ENCODE assay signal across 23 mouse cellular contexts in the genomic region with DNA sequence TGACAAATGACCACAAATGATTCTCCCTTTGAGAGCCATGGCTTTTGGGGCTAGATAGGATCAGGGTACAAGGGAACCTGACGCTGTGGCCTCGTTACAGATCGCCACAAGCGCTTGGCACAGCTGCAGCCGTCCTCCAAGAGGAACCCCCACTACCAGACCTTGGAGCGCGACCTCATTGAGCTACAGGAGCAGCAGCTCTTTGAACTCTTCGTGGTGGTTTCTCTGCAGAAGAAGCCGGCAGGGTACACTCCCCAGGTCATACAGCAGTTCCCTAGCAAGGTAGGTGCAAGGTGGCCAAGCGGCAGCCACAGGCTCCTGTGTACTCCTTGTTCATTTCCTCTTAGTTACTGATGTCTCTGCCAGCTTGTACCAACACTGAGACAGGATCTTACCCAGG. TPM values are rescaled to one million over a fixed set of nuclear protein-coding genes. Genes with fewer than 3 reads are reported as not detected.
DNase-seq lines count a peak whose midpoint lies in the region; ATAC-seq lines count a peak whose summit lies in the region.
"Had no signal": no experiment of that assay in that cellular context is flagged by ENCODE, and none has a peak within 500 bp of the region (broad histone marks: within the 10 kb centered on the region; RNA-seq: fewer than 3 reads in every experiment).

No protein-coding gene starts in this region.

- H3K9ac ChIP-seq in hindbrain, embryonic 12.5 days: no peak overlapping the region
- H3K9ac ChIP-seq in hindbrain, embryonic 16.5 days (ENCODE audit: low read depth, low read length): no peak overlapping the region
- H3K9ac ChIP-seq: forebrain, embryonic 13.5 days; hindbrain, embryonic 14.5 days had no signal

- peak; percentile 63 for DNase-seq in thymus, postnatal 0 days (ENCODE audit: low spot score)
- peak; percentile 31 to 52 for DNase-seq in thymus, postnatal 36 days
- no peak for DNase-seq in kidney, adult 18-20 months
- DNase-seq: adrenal gland, adult 2 months; adrenal gland, postnatal 14 days; cerebellum, adult 11 months; cerebellum, adult 2 months; cerebellum, adult 9-11 months; cerebellum, postnatal 25 days; gastrocnemius, postnatal 10 days; gastrocnemius, postnatal 36 days; heart, adult 11 months; heart, postnatal 36 days had no signal

- H3K4me3 ChIP-seq in hindbrain, embryonic 12.5 days: no peak overlapping the region
- no peak overlapping the region for H3K4me3 ChIP-seq in hindbrain, embryonic 16.5 days (ENCODE audit: low read length)
- H3K4me3 ChIP-seq: forebrain, embryonic 10.5 days; forebrain, embryonic 13.5 days; hindbrain, embryonic 10.5 days had no signal

- no peaks in the 10 kb centered on the region for H3K9me3 ChIP-seq in hindbrain, embryonic 12.5 days (replicated peaks)
- no peaks in the 10 kb centered on the region for H3K9me3 ChIP-seq in hindbrain, embryonic 16.5 days (ENCODE audit: control insufficient read depth, low read length)
- H3K9me3 ChIP-seq: forebrain, embryonic 10.5 days; hindbrain, embryonic 10.5 days had no signal

- no peaks in the 10 kb centered on the region for H3K36me3 ChIP-seq in hindbrain, embryonic 12.5 days
- no peaks in the 10 kb centered on the region for H3K36me3 ChIP-seq in hindbrain, embryonic 16.5 days (ENCODE audit: control insufficient read depth, insufficient read depth, low read length)
- H3K36me3 ChIP-seq: forebrain, embryonic 10.5 days had no signal

- H3K27ac ChIP-seq in hindbrain, embryonic 12.5 days: no peak overlapping the region
- H3K27ac ChIP-seq in hindbrain, embryonic 16.5 days (ENCODE audit: low read depth, low read length): no peak overlapping the region
- H3K27ac ChIP-seq: forebrain, embryonic 10.5 days; forebrain, embryonic 13.5 days; hindbrain, embryonic 10.5 days; hindbrain, embryonic 14.5 days had no signal

- ATAC-seq in granulocyte monocyte progenitor cell, adult 5-6 weeks (replicated peaks; ENCODE audit: poor library complexity, severe bottlenecking): peak; percentile 30; the same call in 1 of the 2 replicates
- ATAC-seq in hindbrain, embryonic 12.5 days (ENCODE audit: low FRiP score): no peak
- ATAC-seq in hindbrain, embryonic 16.5 days: no peak
- ATAC-seq: CD4-positive, CD25-positive, alpha-beta regulatory T cell, adult 4 months; forebrain, embryonic 13.5 days; forebrain, embryonic 16.5 days had no signal

- H3K4me2 ChIP-seq in hindbrain, embryonic 12.5 days (replicated peaks): no peak overlapping the region
- no peak overlapping the region for H3K4me2 ChIP-seq in hindbrain, embryonic 16.5 days (ENCODE audit: low read length)
- H3K4me2 ChIP-seq: forebrain, embryonic 13.5 days; heart, embryonic 11.5 days; hindbrain, embryonic 14.5 days had no signal

- peaks cover 6% of the 10 kb centered on the region for H3K4me1 ChIP-seq in hindbrain, embryonic 12.5 days
- H3K4me1 ChIP-seq in hindbrain, embryonic 16.5 days (ENCODE audit: control insufficient read depth, insufficient read depth, low read depth, low read length): no peaks in the 10 kb centered on the region; the same call in 1 of the 2 replicates

- WGBS in hindbrain, embryonic 12.5 days: 82% methylated on average over 10 of the region's 10 CpGs
- 87% methylated on average over 10 of the region's 10 CpGs for WGBS in hindbrain, embryonic 16.5 days

- H3K27me3 ChIP-seq in hindbrain, embryonic 12.5 days: no peaks in the 10 kb centered on the region
- H3K27me3 ChIP-seq in hindbrain, embryonic 16.5 days (replicated peaks; ENCODE audit: control insufficient read depth, insufficient read depth, low read length): no peaks in the 10 kb centered on the region
- H3K27me3 ChIP-seq: forebrain, embryonic 13.5 days had no signal

RNA-seq across cellular contexts. Expression of gene Bcas2, which starts 22.5 kb away (rescaled TPM):
- 89.9 and 107 TPM in 2 replicates for total RNA-seq in granulocyte monocyte progenitor cell, adult 5-6 weeks (2014; fragmentation: Nextera tagmentation)
- 136 and 172 TPM in 2 replicates for total RNA-seq in granulocyte monocyte progenitor cell, adult 5-6 weeks (2017)
- polyA plus RNA-seq in thymus, postnatal 0 days (2015; fragmentation: Nextera tagmentation; extraction: Ambion mirVana): 168 and 172 TPM in 2 replicates
- polyA plus RNA-seq in hindbrain, embryonic 12.5 days (2016; fragmentation: Nextera tagmentation; extraction: Ambion mirVana): 226 and 235 TPM in 2 replicates
- polyA plus RNA-seq in hindbrain, embryonic 16.5 days (2015; fragmentation: Nextera tagmentation; extraction: Ambion mirVana): 200 and 203 TPM in 2 replicates

RNA-seq across cellular contexts. Expression of gene Dennd2c, which starts 46.5 kb away (rescaled TPM):
- total RNA-seq in granulocyte monocyte progenitor cell, adult 5-6 weeks (2014; fragmentation: Nextera tagmentation): 0.94 and 4.1 TPM in 2 replicates
- total RNA-seq in granulocyte monocyte progenitor cell, adult 5-6 weeks (2017): 0.82 and 1.5 TPM in 2 replicates
- polyA plus RNA-seq in thymus, postnatal 0 days (2015; fragmentation: Nextera tagmentation; extraction: Ambion mirVana): 7.4 and 7.8 TPM in 2 replicates
- polyA plus RNA-seq in hindbrain, embryonic 12.5 days (2016; fragmentation: Nextera tagmentation; extraction: Ambion mirVana): 3.6 and 4.3 TPM in 2 replicates
- polyA plus RNA-seq in hindbrain, embryonic 16.5 days (2015; fragmentation: Nextera tagmentation; extraction: Ambion mirVana): 1.0 and 1.5 TPM in 2 replicates
